Mouse (Mus musculus): Measurements from ENCODE around the gene Hepacam. TPM values are rescaled to one million over a fixed set of nuclear protein-coding genes. Genes with fewer than 3 reads are reported as not detected.

The Hepacam gene
- polyA plus RNA-seq, 1 experiment from 2014 or later = not detected

- ATAC-seq = peak; percentile 5
- no peak for TF ChIP-seq CTCF (IDR thresholded peaks at IDR 0.05)
- DNase-seq (ENCODE audit: low read depth, low spot score) = no peak
- CTCF ChIA-PET = interaction anchor here (0.7 to 3.3 kb wide), 10 partner anchors 17 to 200 kb away, joined by 3 to 39 read pairs (median 4); partner anchors contain the start of genes Siae and Spa17
- H3K27me3 ChIP-seq = peaks cover 14% of the 10 kb centered on the region
- POLR2A ChIA-PET = no interaction called here
- in situ Hi-C loops (cut with MboI; ENCODE audit: low pct_unique_long_range_greater_than_20kb) = loop anchor here (5.0 kb wide), 1 partner anchor 184 kb away; no protein-coding TSS in a partner anchor
Measured at GRCm38 (mm10) chr9:37432720-37433421, 65.7 kb downstream of the Hepacam start, which contains the start of gene Robo3. Robo3 (minus strand) TSS chr9:37433246.

DNA sequence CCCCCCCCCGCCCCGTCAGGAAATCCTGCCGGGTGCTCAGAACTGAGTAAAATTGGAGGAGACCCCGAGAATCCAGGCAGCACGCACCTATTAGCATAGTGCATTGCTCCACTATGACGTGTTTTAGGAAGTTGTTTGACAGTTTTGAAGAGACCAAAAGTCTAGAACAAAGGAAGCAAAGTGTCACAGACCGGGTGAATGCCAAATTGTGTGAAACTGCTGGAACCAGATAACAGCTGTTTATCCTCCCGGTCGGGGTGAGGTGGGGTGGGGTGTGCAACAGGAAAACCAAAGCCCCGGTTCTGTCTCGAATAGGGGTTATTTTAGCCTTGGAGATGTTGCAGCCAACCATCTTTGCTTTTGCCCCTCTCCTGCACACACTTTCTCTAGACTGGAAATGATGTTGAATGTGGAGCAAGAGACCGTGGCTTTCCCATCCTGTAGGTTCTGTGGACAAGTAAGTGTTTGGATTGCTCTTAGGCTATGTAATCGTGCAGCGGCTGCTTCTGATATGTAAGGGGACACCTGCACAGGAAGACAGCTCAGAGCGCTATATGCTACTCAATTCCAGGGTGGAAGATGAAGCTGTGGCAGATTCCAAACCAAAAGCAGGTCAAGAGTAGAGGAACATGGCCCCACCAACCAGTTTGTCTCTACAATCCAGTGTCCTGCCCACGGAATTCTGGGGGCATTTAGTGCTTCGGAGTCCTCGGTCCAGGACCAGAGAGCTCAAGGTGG, 66.8 kb downstream of the Hepacam start:
- POLR2A ChIA-PET = no interaction called here
- ATAC-seq = no peak
- CTCF ChIA-PET = no interaction called here
- peaks cover 14% of the 10 kb centered on the region for H3K27me3 ChIP-seq
- in situ Hi-C loops (cut with MboI; ENCODE audit: low pct_unique_long_range_greater_than_20kb) = loop anchor here (5.0 kb wide), 1 partner anchor 183 kb away; no protein-coding TSS in a partner anchor
- TF ChIP-seq CTCF (IDR thresholded peaks at IDR 0.05) = no peak
- DNase-seq (ENCODE audit: low read depth, low spot score) = no peak

DNA sequence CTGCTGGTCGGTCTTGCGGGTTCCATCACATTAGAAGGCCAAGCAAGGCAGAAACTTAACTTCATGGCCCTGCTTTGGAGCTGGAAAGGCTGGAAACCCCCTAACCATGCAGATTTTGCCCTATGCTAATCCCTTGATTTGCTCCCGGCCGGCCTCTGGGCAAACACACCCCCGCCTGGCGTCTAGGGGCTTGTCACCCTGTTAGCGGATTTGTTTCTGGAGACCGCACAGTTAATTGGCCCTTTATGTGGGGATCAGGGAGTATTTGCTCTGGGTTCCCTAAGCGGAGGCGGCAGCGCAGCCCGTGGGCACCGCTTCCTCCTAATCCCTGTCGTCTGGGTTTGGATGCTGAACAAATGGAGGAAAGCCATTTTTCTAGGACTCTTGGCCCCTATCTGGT, 67.8 kb downstream of the Hepacam start:
- ATAC-seq = no peak
- ChIA-PET CTCF (no interaction called here), POLR2A (no interaction called here)
- no peak for TF ChIP-seq CTCF (IDR thresholded peaks at IDR 0.05)
- peaks cover 11% of the 10 kb centered on the region for H3K27me3 ChIP-seq
- DNase-seq (ENCODE audit: low read depth, low spot score) = no peak
- in situ Hi-C loops (cut with MboI; ENCODE audit: low pct_unique_long_range_greater_than_20kb) = loop anchor here (5.0 kb wide), 1 partner anchor 182 kb away; no protein-coding TSS in a partner anchor

- no peak for ATAC-seq
- POLR2A ChIA-PET = interaction anchor here (0.6 kb wide), 1 partner anchor 23 kb away, joined by 3 read pairs; no protein-coding TSS in a partner anchor
- in situ Hi-C loops (cut with MboI; ENCODE audit: low pct_unique_long_range_greater_than_20kb) = no loop called here
- no peak for DNase-seq (ENCODE audit: low read depth, low spot score)
- CTCF ChIA-PET = interaction anchor here (0.9 to 1.4 kb wide), 2 partner anchors 15 to 29 kb away, joined by 3 read pairs; no protein-coding TSS in a partner anchor
- TF ChIP-seq CTCF (IDR thresholded peaks at IDR 0.05) = no peak
- H3K27me3 ChIP-seq = peaks cover 11% of the 10 kb centered on the region
Measured at GRCm38 (mm10) chr9:37435616-37436015, 68.5 kb downstream of the Hepacam start.

Other genes starting within 250 kb of the Hepacam start
- 0.09 TPM for gene Pknox2, start 219.9 kb upstream of the Hepacam start, polyA plus RNA-seq (2021)
- gene Tmem218, start 159.1 kb upstream of the Hepacam start, polyA plus RNA-seq (2021) = 15.8 TPM
- 0.26 TPM for gene Slc37a2, start 111.6 kb upstream of the Hepacam start, polyA plus RNA-seq (2021)
- 1.3 TPM for gene Ccdc15, start 18.9 kb upstream of the Hepacam start, polyA plus RNA-seq (2021)
- not detected for gene Robo4, start 34.5 kb downstream of the Hepacam start, polyA plus RNA-seq (2021)
- 0.28 TPM for gene Robo3, start 65.9 kb downstream of the Hepacam start, polyA plus RNA-seq (2021)
- gene Msantd2, start 122.0 kb downstream of the Hepacam start, polyA plus RNA-seq (2021) = 33.1 TPM
- gene Esam, start 160.7 kb downstream of the Hepacam start, polyA plus RNA-seq (2021) = 83.1 TPM
- 1.8 TPM for gene Vsig2, start 171.9 kb downstream of the Hepacam start, polyA plus RNA-seq (2021)
- 0.21 TPM for gene Nrgn, start 185.6 kb downstream of the Hepacam start, polyA plus RNA-seq (2021)
- gene Siae, start 188.3 kb downstream of the Hepacam start, polyA plus RNA-seq (2021) = 26.7 TPM
- 11.6 TPM for gene Spa17, start 246.4 kb downstream of the Hepacam start, polyA plus RNA-seq (2021)